Mouse (Mus musculus) erythroblast, embryonic 14.5 days (primary cell): Measurements from ENCODE around the gene Tcl1b5. TPM values are rescaled to one million over a fixed set of nuclear protein-coding genes. Genes with fewer than 3 reads are reported as not detected.
"Not testable (repeated sequence)": the region's sequence is repeated elsewhere in the genome, so short reads cannot be mapped to it uniquely, and the experiment has no call there.

Experiments
- H3K27me3 ChIP-seq: 2 replicates; pipeline ENCODE4 v1.6.1; 2012; ENCODE audit warnings: inconsistent platforms; ENCODE audit not compliant: control insufficient read depth
- H3K36me3 ChIP-seq: 2 replicates; pipeline ENCODE4 v1.6.1; 2012; ENCODE audit warnings: mild to moderate bottlenecking, inconsistent platforms; ENCODE audit not compliant: control insufficient read depth
- H3K4me1 ChIP-seq: 2 replicates; pipeline ENCODE4 v1.6.1; 2012; ENCODE audit warnings: inconsistent platforms; ENCODE audit not compliant: control insufficient read depth
- H3K4me3 ChIP-seq: replicated peaks from 2 replicates; pipeline ENCODE3; 2012; ENCODE audit warnings: moderate library complexity, mild to moderate bottlenecking, inconsistent platforms
- H3K9me3 ChIP-seq: 2 replicates; pipeline ENCODE4 v1.6.1; 2012; ENCODE audit warnings: low read length, inconsistent platforms, mixed read lengths; ENCODE audit not compliant: control insufficient read depth
- GATA1 ChIP-seq: IDR thresholded peaks from 2 replicates; pipeline ENCODE4 v1.6.1; 2012; ENCODE audit warnings: low read length, inconsistent platforms, mixed read lengths
- TAL1 ChIP-seq: IDR thresholded peaks from 3 replicates; pipeline ENCODE4 v1.6.1; 2012; ENCODE audit warnings: low read length, inconsistent platforms, mixed read lengths
- polyA plus RNA-seq: library from polyadenylated mRNA; stranded (reverse); fragments of >175 nt; gene quantifications from 2 replicates; pipeline ENCODE4 v1.2.3, GENCODE M21; 2012

Gene Tcl1b5
- not detected in 2 replicates for polyA plus RNA-seq

- H3K4me3 ChIP-seq, H3K4me1 ChIP-seq, H3K36me3 ChIP-seq, H3K27me3 ChIP-seq, H3K9me3 ChIP-seq: not testable (repeated sequence)
Observed at GRCm38 (mm10) chr12:105176044-105176443, at the start of gene Tcl1b5. TSS of gene Tcl1b5 (plus strand) at chr12:105176344.

DNA sequence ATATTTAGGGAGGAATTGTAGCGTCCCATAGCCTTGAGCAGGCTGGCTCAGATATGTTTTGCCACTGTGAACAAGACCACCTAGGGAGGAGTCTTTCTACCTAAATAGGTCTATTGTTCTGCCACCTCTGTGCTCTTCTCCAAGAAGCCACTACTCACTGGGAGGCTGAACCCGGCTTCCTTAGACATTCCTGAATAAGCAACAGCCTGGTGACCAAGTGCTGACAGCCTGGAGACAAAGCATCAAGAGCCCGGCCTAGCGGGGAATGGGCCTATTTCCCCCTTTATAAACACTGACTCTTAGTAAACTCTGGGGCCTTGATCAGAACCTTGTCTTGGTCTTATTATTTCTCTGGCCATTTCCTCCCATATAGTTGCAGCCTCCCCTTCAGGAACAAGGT lies 49.6 kb upstream of the Tcl1b5 start:
- Histone ChIP-seq H3K36me3 (no peaks in the 10 kb centered on the region), H3K4me1 (no peaks in the 10 kb centered on the region), H3K9me3 (no peaks in the 10 kb centered on the region; the same call in 1 of the 2 replicates), H3K4me3 (no peak overlapping the region), H3K27me3 (no peaks in the 10 kb centered on the region)
- no peak for TF ChIP-seq GATA1
- no peak for TF ChIP-seq TAL1

- H3K4me1 ChIP-seq, result no peaks in the 10 kb centered on the region
- TF ChIP-seq TAL1 (no peak), GATA1 (no peak)
- H3K4me3 ChIP-seq, result no peak overlapping the region
- no peaks in the 10 kb centered on the region for H3K27me3 ChIP-seq
- H3K36me3 ChIP-seq, result no peaks in the 10 kb centered on the region
- no peaks in the 10 kb centered on the region; the same call in 1 of the 2 replicates for H3K9me3 ChIP-seq
Observed at GRCm38 (mm10) chr12:105127607-105128006, 48.5 kb upstream of the Tcl1b5 start.

GRCm38 (mm10) chr12:105129494-105130205 lies 46.5 kb upstream of the Tcl1b5 start:
- not testable (repeated sequence) for H3K4me1 ChIP-seq, H3K9me3 ChIP-seq, H3K36me3 ChIP-seq, H3K4me3 ChIP-seq, H3K27me3 ChIP-seq

DNA sequence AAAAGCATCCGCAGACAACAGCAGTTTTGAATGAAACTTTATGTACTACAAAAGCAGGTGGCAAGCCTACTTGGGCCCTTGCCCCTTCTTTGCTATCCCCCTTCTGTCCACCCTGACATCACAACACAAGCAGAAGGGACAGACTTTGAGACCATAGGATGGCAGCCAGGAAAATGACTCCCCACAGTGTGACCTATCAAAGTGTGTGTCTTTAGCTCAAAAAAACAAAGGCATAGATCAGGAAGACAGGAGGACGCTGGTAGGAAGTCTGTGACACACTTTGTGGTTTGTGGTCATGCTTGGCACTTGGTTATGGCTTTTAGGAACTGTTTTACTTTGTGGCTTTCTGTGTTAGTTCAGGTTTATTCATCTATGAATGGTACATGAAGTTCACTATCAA lies 42.0 kb upstream of the Tcl1b5 start:
- not testable (repeated sequence) for H3K27me3 ChIP-seq, H3K36me3 ChIP-seq, H3K9me3 ChIP-seq, H3K4me1 ChIP-seq, H3K4me3 ChIP-seq

DNA sequence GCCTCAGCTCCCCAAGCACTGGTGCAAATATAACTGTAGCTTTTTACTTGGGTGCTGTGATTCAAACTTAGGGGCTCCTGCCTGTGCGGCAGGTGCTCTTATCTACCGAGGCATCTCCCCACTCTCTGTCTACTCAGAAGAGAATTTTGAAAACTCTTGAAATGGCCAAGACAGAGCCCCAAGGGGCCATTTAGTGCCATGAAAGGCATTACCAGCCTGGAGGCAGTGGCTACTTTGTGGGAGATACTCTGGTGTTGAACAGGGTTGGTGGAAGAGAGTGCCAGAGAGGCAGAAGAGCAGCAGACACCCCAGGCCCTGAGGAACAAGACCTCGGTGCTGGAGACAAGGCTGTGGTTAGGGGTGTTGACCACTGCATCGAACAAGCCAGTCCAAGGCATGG lies 41.3 kb upstream of the Tcl1b5 start:
- not testable (repeated sequence) for H3K36me3 ChIP-seq, H3K4me3 ChIP-seq, H3K9me3 ChIP-seq, H3K4me1 ChIP-seq, H3K27me3 ChIP-seq

GRCm38 (mm10) chr12:105137729-105138128 lies 38.4 kb upstream of the Tcl1b5 start:
- H3K4me1 ChIP-seq, H3K27me3 ChIP-seq, H3K9me3 ChIP-seq, H3K36me3 ChIP-seq, H3K4me3 ChIP-seq: not testable (repeated sequence)

- Histone ChIP-seq H3K9me3 (no peaks in the 10 kb centered on the region), H3K4me3 (no peak overlapping the region), H3K27me3 (no peaks in the 10 kb centered on the region), H3K36me3 (no peaks in the 10 kb centered on the region), H3K4me1 (no peaks in the 10 kb centered on the region)
- no peak for TF ChIP-seq GATA1
- TF ChIP-seq TAL1, result no peak
Observed at GRCm38 (mm10) chr12:105143096-105143495, 33.0 kb upstream of the Tcl1b5 start.

DNA sequence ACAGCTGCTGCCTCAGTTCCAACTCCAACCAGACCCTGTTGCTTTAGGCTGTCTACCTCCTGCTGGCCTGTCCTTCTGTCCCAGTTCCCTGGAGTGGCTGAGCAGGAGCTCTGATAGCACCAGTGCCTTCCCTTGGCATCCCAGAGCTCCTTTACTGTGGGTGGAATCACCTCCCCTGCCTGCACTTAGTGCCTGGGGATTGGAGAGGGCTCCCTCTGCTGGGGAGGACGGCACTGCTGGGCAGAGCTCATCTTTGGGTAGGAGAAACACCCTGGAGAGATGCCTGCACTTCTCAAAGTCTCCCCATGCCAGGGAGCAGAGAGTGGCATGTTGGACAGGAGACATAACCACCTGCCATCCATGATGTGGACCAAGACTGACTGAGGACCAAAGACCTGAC lies 31.2 kb upstream of the Tcl1b5 start:
- not testable (repeated sequence) for H3K4me3 ChIP-seq, H3K27me3 ChIP-seq, H3K4me1 ChIP-seq, H3K36me3 ChIP-seq, H3K9me3 ChIP-seq

DNA sequence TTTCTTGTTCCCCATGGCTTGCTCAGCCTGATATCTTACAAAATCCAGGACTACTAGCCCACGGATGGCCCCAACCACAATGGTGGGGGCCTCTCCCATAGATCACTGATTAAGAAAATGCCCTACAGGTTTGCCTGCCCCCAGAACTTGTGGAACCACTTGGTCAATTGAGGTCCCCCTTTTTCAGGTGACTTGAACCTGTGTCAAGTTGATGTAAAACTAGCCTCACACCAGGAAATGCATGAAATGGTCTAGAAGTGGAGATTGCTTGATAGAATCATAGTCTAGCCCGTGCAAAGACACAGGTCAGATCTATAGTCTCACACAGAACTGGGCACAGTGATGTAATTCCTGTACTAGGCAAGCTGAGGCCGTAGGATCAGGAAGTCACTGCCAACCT lies 30.4 kb upstream of the Tcl1b5 start, which contains the start of gene Tcl1b2:
Gene Tcl1b2 (plus strand): TSS at position 301 of the 400 bp plus-strand sequence.
- H3K4me1 ChIP-seq, result no peaks in the 10 kb centered on the region
- no peak within 1 kb of the TSS for H3K4me3 ChIP-seq
- no peaks in the 10 kb centered on the region for H3K36me3 ChIP-seq
- H3K27me3 ChIP-seq, result no peaks in the 10 kb centered on the region
- TF ChIP-seq TAL1 (no peak), GATA1 (no peak)
- peaks cover 4% of the 10 kb centered on the region for H3K9me3 ChIP-seq

GRCm38 (mm10) chr12:105155286-105155685 lies 20.9 kb upstream of the Tcl1b5 start:
- H3K4me1 ChIP-seq, H3K4me3 ChIP-seq, H3K9me3 ChIP-seq, H3K36me3 ChIP-seq, H3K27me3 ChIP-seq: not testable (repeated sequence)
